ENCODE assay signal across 10 mouse cellular contexts in genomic region chr8:13472284-13472683, GRCm38 (mm10). TPM values are rescaled to one million over a fixed set of nuclear protein-coding genes. Genes with fewer than 3 reads are reported as not detected.
DNase-seq lines count a peak whose midpoint lies in the region; ATAC-seq and TF ChIP-seq lines count a peak whose summit lies in the region.
"Had no signal": no experiment of that assay in that cellular context is flagged by ENCODE, and none has a peak within 500 bp of the region (broad histone marks: within the 10 kb centered on the region; RNA-seq: fewer than 3 reads in every experiment).

No protein-coding gene starts in this region.

- TF ChIP-seq CTCF in lung, postnatal 0 days (IDR thresholded peaks at IDR 0.05): no peak
- no peak for TF ChIP-seq CTCF in hindbrain, postnatal 0 days (IDR thresholded peaks at IDR 0.05; ENCODE audit: low read depth)

- 46% methylated on average over 7 of the region's 7 CpGs for WGBS in embryonic facial prominence, embryonic 12.5 days
- WGBS in lung, postnatal 0 days: 32% methylated on average over 7 of the region's 7 CpGs
- 85% methylated on average over 7 of the region's 7 CpGs for WGBS in forebrain, embryonic 14.5 days
- whole genome bisulfite sequencing in hindbrain, postnatal 0 days: 77% methylated on average over 7 of the region's 7 CpGs

- no peaks in the 10 kb centered on the region for H3K9me3 ChIP-seq in embryonic facial prominence, embryonic 12.5 days
- H3K9me3 ChIP-seq in lung, postnatal 0 days (ENCODE audit: low read length): no peaks in the 10 kb centered on the region
- H3K9me3 ChIP-seq in forebrain, embryonic 14.5 days (replicated peaks; ENCODE audit: control insufficient read depth, low read length): no peaks in the 10 kb centered on the region
- H3K9me3 ChIP-seq in hindbrain, postnatal 0 days (ENCODE audit: low read length): no peaks in the 10 kb centered on the region

- H3K27me3 ChIP-seq in embryonic facial prominence, embryonic 12.5 days: no peaks in the 10 kb centered on the region
- no peaks in the 10 kb centered on the region for H3K27me3 ChIP-seq in lung, postnatal 0 days (replicated peaks; ENCODE audit: insufficient read depth, low read length)
- no peaks in the 10 kb centered on the region for H3K27me3 ChIP-seq in forebrain, embryonic 14.5 days (replicated peaks; ENCODE audit: control insufficient read depth, insufficient read depth, low read length)
- H3K27me3 ChIP-seq in hindbrain, postnatal 0 days (ENCODE audit: insufficient read depth, low read length): no peaks in the 10 kb centered on the region

- ATAC-seq in embryonic facial prominence, embryonic 12.5 days (ENCODE audit: insufficient number of reproducible peaks, insufficient read depth, low FRiP score, low TSS enrichment): peak; percentile 25; the same call in 1 of the 2 replicates
- peak; percentile 82 for ATAC-seq in lung, postnatal 0 days
- no peak for ATAC-seq in forebrain, embryonic 14.5 days
- ATAC-seq in hindbrain, postnatal 0 days: no peak

- H3K4me3 ChIP-seq in embryonic facial prominence, embryonic 12.5 days: no peak overlapping the region
- H3K4me3 ChIP-seq in lung, postnatal 0 days (ENCODE audit: low read depth, low read length): no peak overlapping the region
- H3K4me3 ChIP-seq in forebrain, embryonic 14.5 days (ENCODE audit: low read depth, low read length): no peak overlapping the region
- H3K4me3 ChIP-seq in hindbrain, postnatal 0 days (ENCODE audit: low read length): no peak overlapping the region

- H3K4me1 ChIP-seq in embryonic facial prominence, embryonic 12.5 days: peaks cover 5% of the 10 kb centered on the region
- H3K4me1 ChIP-seq in lung, postnatal 0 days (ENCODE audit: insufficient read depth, low read depth, low read length): no peaks in the 10 kb centered on the region
- H3K4me1 ChIP-seq in forebrain, embryonic 14.5 days (ENCODE audit: control insufficient read depth, insufficient read depth, low read length): no peaks in the 10 kb centered on the region
- H3K4me1 ChIP-seq in hindbrain, postnatal 0 days (ENCODE audit: insufficient read depth, low read length): no peaks in the 10 kb centered on the region

- H3K4me2 ChIP-seq in embryonic facial prominence, embryonic 12.5 days (replicated peaks): no peak overlapping the region
- no peak overlapping the region for H3K4me2 ChIP-seq in lung, postnatal 0 days (replicated peaks; ENCODE audit: low read depth, low read length)
- no peak overlapping the region for H3K4me2 ChIP-seq in forebrain, embryonic 14.5 days (ENCODE audit: low read length)
- H3K4me2 ChIP-seq in hindbrain, postnatal 0 days (ENCODE audit: low read depth, low read length): no peak overlapping the region

- no peaks in the 10 kb centered on the region for H3K36me3 ChIP-seq in embryonic facial prominence, embryonic 12.5 days
- 0 out of 2 replicates have a peak, but pooled peaks cover 4% of the 10 kb centered on the region for H3K36me3 ChIP-seq in lung, postnatal 0 days (ENCODE audit: insufficient read depth, low read length)
- H3K36me3 ChIP-seq in forebrain, embryonic 14.5 days (ENCODE audit: control insufficient read depth, insufficient read depth, low read length): no peaks in the 10 kb centered on the region
- peaks cover 22% of the 10 kb centered on the region for H3K36me3 ChIP-seq in hindbrain, postnatal 0 days (ENCODE audit: insufficient read depth, low read length)

- no peak overlapping the region for H3K27ac ChIP-seq in embryonic facial prominence, embryonic 12.5 days
- H3K27ac ChIP-seq in lung, postnatal 0 days (ENCODE audit: low read length): no peak overlapping the region
- no peak overlapping the region for H3K27ac ChIP-seq in forebrain, embryonic 14.5 days (ENCODE audit: low read depth, low read length)
- H3K27ac ChIP-seq in hindbrain, postnatal 0 days: no peak overlapping the region
- H3K27ac ChIP-seq: macrophage had no signal

- no peak overlapping the region for H3K9ac ChIP-seq in embryonic facial prominence, embryonic 12.5 days
- H3K9ac ChIP-seq in lung, postnatal 0 days (replicated peaks; ENCODE audit: low read depth): no peak overlapping the region
- no peak overlapping the region for H3K9ac ChIP-seq in forebrain, embryonic 14.5 days (ENCODE audit: low read length)
- H3K9ac ChIP-seq in hindbrain, postnatal 0 days (replicated peaks; ENCODE audit: low read length): no peak overlapping the region

- TF ChIP-seq EP300 in lung, postnatal 0 days (IDR thresholded peaks at IDR 0.05): no peak

- intact Hi-C loops in heart, postnatal 14 days (cut with DNase I): no loop called here

- DNase-seq in cerebellum, postnatal 10 days: peak; percentile 55 to 58
- no peak for DNase-seq in cerebellum, adult 8-10 months
- DNase-seq in heart, postnatal 14 days: peak; percentile 52 to 72
- peak; percentile 70 for DNase-seq in lung, postnatal 0 days (ENCODE audit: low spot score)
- DNase-seq in forebrain, embryonic 14.5 days (ENCODE audit: low spot score): no peak
- no peak for DNase-seq in layer of hippocampus, adult 11-12 months (ENCODE audit: low spot score)
- DNase-seq in hindbrain, postnatal 0 days (ENCODE audit: low spot score): no peak
- DNase-seq: right cerebral cortex, postnatal 14 days had no signal

RNA-seq across cellular contexts. Expression of gene Gas6, which starts 22.0 kb away (rescaled TPM):
- 12.1 and 12.5 TPM in 2 replicates for polyA plus RNA-seq in embryonic facial prominence, embryonic 12.5 days (2016; fragmentation: Nextera tagmentation; extraction: Ambion mirVana)
- 100 to 1,000 TPM; 121 to 122 TPM for total RNA-seq in heart, postnatal 14 days (2021)
- 177 and 201 TPM in 2 replicates for polyA plus RNA-seq in lung, postnatal 0 days (2015; fragmentation: Nextera tagmentation; extraction: Ambion mirVana)
- polyA plus RNA-seq in forebrain, embryonic 14.5 days (2014; fragmentation: Nextera tagmentation; extraction: Ambion mirVana): 9.7 and 12.5 TPM in 2 replicates
- 89.0 and 91.2 TPM in 2 replicates for total RNA-seq in hindbrain, postnatal 0 days (2014; rRNA removed)
- polyA plus RNA-seq in hindbrain, postnatal 0 days (2015; fragmentation: Nextera tagmentation; extraction: Ambion mirVana): 77.9 and 78.4 TPM in 2 replicates

RNA-seq across cellular contexts. Expression of gene Tmem255b, which starts 37.3 kb away (rescaled TPM):
- 0.14 and 0.37 TPM in 2 replicates for polyA plus RNA-seq in embryonic facial prominence, embryonic 12.5 days (2016; fragmentation: Nextera tagmentation; extraction: Ambion mirVana)
- 10 to 100 TPM; 13.8 to 14.6 TPM for total RNA-seq in heart, postnatal 14 days (2021)
- polyA plus RNA-seq in lung, postnatal 0 days (2015; fragmentation: Nextera tagmentation; extraction: Ambion mirVana): 0.57 and 1.2 TPM in 2 replicates
- not detected in 2 replicates for polyA plus RNA-seq in forebrain, embryonic 14.5 days (2014; fragmentation: Nextera tagmentation; extraction: Ambion mirVana)
- total RNA-seq in hindbrain, postnatal 0 days (2014; rRNA removed): 1.6 and 5.9 TPM in 2 replicates
- polyA plus RNA-seq in hindbrain, postnatal 0 days (2015; fragmentation: Nextera tagmentation; extraction: Ambion mirVana): 4.3 and 4.6 TPM in 2 replicates
- polyA plus RNA-seq: macrophage had no signal

Comparison
In these comparisons a context has a peak if more than half of its experiments do, and no peak if none do; other contexts are left out.
1. DNase-seq: peak in cerebellum, postnatal 10 days (2 of 2), heart, postnatal 14 days (2 of 2) and lung, postnatal 0 days (single experiment); none in cerebellum, adult 8-10 months (single experiment), forebrain, embryonic 14.5 days (single experiment), layer of hippocampus, adult 11-12 months (single experiment) and hindbrain, postnatal 0 days (single experiment).
2. ATAC-seq: peak in embryonic facial prominence, embryonic 12.5 days (single experiment) and lung, postnatal 0 days (single experiment); none in forebrain, embryonic 14.5 days (single experiment) and hindbrain, postnatal 0 days (single experiment).